Mouse (Mus musculus): Measurements from ENCODE around the gene Mn1.

- TF ChIP-seq CTCF (IDR thresholded peaks at IDR 0.05; ENCODE audit: insufficient read depth, low read length) = no peak
- no peak for TF ChIP-seq POLR2A (IDR thresholded peaks at IDR 0.05; ENCODE audit: borderline replicate concordance, extremely low read depth, low read depth, low read length)
Observed at GRCm38 (mm10) chr5:111375616-111376015, 41.5 kb upstream of the Mn1 start.

Measured in lung, adult 2 months (tissue).